Mouse (Mus musculus) megakaryocyte, adult 5-6 weeks (primary cell): ENCODE data around the gene Hist2h3c2. TPM values are rescaled to one million over a fixed set of nuclear protein-coding genes. Genes with fewer than 3 reads are reported as not detected.

Source experiments
- ATAC-seq: 2 replicates; pipeline ENCODE4 v1.8.0; 2016; ENCODE audit warnings: mild to moderate bottlenecking, inconsistent platforms; ENCODE audit not compliant: poor library complexity, severe bottlenecking
- total RNA-seq, 2 experiments: library from RNA; stranded (forward) in 1 of 2; stranded (reverse) in 1 of 2; fragments of 153-499, 151-499 nt in 1 of 2; fragments of 221-1000, 200-1000 nt in 1 of 2; gene quantifications; 2 replicates each; pipeline versions ENCODE4 v1.2.3 to v1.2.4; 2015 to 2017

Hist2h3c2 gene
- total RNA-seq, 2 experiments from 2014 or later: 157 to 319 TPM

DNA sequence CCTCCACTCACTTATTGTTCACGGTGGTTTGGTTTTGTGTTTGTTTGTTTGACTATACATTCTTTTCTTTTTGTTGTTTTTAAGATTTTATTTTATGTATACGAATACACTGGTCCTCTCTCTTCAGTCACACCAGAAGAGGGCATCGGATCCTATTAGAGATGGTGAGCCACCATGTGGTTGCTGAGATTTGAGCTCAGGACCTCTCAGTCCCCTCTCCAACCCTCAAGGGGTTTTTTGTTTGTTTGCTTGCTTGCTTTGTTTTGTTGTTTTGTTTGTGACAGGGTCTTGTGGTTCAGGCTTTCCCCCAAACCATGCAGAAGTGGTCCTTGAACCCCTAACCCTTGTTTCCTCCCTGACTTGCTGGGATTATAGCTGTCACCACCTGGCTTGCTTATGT, 22.7 kb upstream of the Hist2h3c2 start:
- ATAC-seq: no peak

- ATAC-seq: no peak
Observed at GRCm38 (mm10) chr3:96260220-96260619, 21.3 kb upstream of the Hist2h3c2 start.

GRCm38 (mm10) chr3:96257190-96257589, 18.3 kb upstream of the Hist2h3c2 start:
- ATAC-seq: no peak

- ATAC-seq: no peak
Observed at GRCm38 (mm10) chr3:96255926-96256593, 17.1 kb upstream of the Hist2h3c2 start.

DNA sequence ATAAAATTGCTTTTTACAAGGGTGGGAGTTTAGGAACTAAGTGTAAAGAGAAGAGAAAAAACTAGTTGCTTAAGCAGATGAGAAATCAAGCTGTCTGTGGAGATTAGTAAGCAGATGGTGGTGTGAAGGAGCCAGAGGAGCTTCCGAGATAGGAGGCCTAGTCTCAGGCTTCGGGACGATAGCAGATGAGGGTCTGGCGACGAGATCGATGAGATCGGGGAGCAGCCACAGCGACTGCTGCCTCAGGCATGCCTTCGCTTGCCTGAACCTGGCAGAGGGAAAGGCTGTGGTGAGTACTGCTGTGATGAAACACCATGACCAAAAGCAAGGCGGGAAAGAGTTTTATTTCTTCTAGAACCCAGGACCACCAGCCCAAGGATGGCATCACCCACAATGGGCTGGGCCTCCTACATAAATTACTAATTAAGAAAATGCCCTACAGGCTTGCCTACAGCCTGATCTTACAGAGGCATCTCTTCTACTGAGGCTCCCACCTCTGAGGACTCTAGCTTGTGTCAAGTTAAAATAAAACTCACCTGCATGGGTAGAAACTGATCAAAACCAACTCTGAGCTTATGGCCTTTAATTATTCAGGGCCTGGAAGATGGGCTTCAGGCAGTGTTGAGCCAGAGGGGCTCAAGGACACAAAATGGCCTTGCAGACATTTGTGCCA, 15.9 kb upstream of the Hist2h3c2 start:
- 0 out of 2 replicates have a peak, but pooled peaks have one; percentile 26 for ATAC-seq

DNA sequence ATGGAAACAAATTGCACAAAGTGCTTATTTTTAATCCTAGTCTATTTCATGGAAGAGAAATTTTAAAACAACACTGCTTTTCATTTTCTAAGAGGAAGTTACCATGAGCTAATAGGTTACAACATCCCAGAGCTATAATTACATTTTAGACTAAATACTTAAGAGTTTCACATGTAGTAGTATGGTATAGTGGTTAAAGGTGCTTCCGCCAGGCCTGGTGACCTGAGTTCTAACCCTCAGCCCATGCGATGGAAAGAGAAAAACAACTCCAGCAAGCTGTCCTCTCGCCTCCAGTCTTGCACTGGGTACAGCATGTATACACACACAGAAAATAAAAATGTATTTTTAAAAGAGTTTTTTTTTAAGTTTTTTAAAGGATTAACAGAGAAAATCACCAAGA, 12.9 kb upstream of the Hist2h3c2 start:
- peak; percentile 64 for ATAC-seq

DNA sequence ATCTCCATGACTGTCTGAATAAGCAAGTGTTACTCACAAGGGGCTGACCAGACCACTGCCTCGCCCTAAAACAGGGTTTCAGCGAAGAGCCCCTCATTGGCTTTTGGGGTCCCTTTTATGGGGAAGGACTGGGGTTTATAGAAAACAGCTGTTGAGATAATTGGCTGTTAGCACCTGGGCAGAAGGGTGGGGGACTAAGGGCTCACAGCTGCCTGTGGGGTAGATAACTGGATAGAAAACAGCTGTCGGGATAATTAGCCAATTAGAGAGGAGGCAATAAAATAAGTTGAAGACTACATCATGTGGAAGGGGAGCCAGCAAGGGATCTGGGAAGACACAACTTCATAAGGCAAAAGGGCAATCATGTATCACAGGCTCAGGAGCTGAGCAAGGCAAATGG, 12.0 kb upstream of the Hist2h3c2 start:
- no peak for ATAC-seq

DNA sequence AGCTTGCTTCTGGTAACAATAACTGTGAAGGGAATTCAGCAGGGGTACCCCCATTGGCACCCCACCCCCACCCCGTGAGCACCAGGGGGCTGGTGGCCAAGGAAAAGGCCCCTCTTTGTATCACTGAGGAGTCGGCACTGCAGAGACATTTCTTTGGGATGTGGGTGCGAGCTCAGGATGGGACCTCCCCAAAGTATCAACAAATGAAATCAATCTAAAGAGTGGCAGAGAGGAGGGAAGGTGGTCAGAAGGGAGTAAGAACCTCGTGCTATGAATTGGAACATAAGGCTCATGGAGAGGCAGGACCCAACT, 10.1 kb upstream of the Hist2h3c2 start:
- no peak for ATAC-seq

DNA sequence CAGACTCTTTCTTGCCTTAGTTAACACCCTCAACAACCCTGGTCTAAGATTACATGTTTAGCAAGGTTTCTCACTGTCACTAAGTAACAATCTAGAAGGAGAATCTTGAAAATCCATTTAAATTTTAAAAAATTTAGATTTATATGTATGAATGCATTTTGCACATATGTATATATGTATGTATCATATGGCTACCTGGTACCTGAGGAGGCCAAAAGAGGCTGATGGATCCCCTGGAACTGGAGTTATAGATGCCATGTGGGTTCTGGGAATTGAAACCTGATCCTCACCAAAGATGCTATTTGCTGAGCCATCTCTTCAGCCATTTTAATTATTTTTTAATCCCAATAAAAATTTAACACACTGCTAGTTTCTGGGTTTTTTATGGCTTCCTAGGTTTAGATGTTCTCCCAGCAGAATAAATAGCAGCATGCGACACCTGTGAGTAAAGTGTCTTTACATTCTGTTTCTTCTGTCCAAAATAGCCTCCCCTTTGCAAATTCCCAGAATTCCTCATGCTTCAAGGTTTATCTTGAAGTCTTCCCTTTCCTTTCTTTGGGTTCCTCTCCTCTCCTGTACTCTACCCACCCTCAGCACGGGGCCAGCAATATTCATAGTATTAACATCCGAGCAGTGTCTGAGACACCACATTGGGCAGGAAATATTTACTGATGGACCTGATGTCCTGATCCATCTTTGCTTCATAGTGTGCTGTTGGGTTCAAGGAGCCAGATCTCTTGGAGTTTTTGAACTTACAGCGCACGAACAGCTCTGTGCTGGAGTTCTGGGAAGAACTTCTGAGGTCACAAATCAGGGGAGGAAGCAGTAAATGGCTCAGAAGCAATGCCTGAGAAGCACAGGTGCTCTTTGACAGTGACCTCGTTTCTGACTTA, 9.5 kb upstream of the Hist2h3c2 start:
- no peak for ATAC-seq

DNA sequence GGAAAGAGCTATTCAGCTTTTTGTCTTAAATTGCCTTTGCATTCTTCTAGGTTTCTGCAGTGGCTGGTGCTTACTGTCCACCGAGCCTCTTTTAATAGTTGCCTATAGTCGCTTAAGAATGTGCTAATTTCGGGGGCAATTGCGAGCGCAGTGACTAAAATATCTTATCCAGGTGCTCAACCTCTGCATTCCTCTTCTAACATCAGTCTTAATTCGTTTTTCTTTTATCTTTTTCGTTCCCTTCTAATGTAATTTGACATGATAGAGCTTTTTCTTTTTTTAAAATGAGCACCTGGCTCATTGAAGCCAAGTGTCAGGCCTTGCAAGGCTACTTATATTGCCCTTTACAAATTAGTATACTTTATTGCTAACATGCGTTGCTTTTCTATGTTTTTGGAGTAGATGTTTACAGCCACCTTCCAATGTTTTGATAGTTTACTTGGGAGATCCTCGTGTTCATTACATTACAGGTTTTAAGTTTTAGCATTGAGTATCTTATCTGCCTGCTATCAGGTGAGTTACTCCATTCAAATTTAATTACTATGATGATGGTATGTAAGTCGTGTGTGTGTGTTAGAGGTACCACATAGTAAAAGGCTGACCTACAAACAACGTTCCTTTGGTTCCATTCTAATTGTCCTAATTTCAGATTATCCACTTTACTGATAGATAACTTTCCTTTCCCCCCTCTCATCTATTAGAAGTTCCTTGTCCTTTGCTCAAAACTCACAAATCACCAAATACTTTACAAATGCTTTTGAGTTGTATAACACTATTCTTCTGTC, 8.6 kb upstream of the Hist2h3c2 start:
- ATAC-seq: no peak

- ATAC-seq: peak; percentile 69
Observed at GRCm38 (mm10) chr3:96246427-96246856, 7.5 kb upstream of the Hist2h3c2 start, which contains the start of gene Hist2h3c1. Hist2h3c1 (plus strand) TSS chr3:96246685.

- ATAC-seq: peak; percentile 36
Observed at GRCm38 (mm10) chr3:96246018-96246417, 7.1 kb upstream of the Hist2h3c2 start.

DNA sequence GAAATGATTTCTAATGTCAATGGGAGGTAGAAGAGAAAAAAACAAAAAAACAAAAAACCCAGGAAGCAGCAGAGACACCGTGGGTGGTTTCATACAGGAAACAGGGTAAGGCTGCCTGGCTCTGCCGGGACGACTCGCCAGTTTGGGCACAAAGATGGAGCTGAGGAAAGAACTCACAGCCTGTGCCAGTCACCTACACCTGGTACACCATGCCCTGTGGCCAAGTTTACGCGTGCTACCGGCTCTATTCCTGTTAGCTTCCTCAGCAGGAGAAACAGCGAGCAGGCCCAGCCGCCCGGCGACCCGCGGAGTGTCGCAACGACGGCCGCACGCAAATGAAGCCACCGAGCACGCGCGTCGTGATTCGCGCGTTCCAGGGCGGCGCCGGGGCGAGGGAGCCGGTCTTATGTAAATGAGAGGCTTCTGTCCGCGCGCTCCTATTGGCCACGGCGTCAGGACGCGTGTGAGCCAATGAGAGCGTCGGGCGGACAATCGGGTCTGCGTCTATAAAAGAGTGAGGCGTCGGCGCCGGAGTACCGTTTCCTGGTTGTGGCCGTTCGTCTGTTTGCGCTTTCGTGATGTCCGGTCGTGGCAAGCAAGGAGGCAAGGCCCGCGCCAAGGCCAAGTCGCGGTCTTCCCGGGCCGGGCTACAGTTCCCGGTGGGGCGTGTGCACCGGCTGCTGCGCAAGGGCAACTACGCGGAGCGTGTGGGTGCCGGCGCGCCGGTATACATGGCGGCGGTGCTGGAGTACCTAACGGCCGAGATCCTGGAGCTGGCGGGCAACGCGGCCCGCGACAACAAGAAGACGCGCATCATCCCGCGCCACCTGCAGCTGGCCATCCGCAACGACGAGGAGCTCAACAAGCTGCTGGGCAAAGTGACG, 6.3 kb upstream of the Hist2h3c2 start, which contains the start of gene Hist2h2aa1:
TSS of gene Hist2h2aa1 (plus strand) at position 495 of the 884 bp plus-strand sequence.
- peak; percentile 69 for ATAC-seq

- ATAC-seq: no peak
Observed at GRCm38 (mm10) chr3:96243921-96244572, 5.1 kb upstream of the Hist2h3c2 start.

DNA sequence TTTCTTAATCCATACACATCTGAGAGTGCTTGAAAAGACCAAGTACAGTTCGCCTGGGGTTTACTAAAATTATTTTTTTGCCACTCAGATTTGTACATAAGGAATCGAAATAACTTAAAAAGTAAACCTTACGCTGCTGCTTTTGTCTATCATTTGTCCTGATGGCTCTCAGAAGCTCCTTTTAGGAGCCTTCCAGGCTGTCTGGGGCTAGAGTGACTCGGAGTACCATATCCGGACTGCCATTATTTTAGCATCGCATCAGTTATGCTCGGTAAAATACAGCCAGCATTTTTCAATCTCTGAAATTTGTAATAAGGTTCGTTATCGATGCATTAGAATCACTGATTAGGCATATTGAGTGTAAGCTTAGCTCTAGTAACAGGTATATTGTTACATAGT, 1.9 kb upstream of the Hist2h3c2 start:
- no peak for ATAC-seq

GRCm38 (mm10) chr3:96239949-96240798, 1.2 kb upstream of the Hist2h3c2 start, which contains the start of gene Hist2h2aa2:
Hist2h2aa2 (minus strand) TSS chr3:96240276.
- ATAC-seq: peak; percentile 67

- ATAC-seq: no peak
Observed at GRCm38 (mm10) chr3:96237904-96238511, 919 bp downstream of the Hist2h3c2 start.
